Mouse (Mus musculus) liver, embryonic 14.5 days (tissue): ENCODE measurements around the gene Fam221a.

Source experiments
- CTCF ChIP-seq: IDR thresholded peaks from 2 replicates; pipeline ENCODE4 v1.5.1; 2016; ENCODE audit warnings: antibody characterized with exemption, low read depth, control low read depth
- EP300 ChIP-seq: IDR thresholded peaks from 2 replicates; pipeline ENCODE4 v1.6.1; 2016; ENCODE audit warnings: antibody characterized with exemption, low read depth

GRCm38 (mm10) chr6:49394276-49394675 lies 26.7 kb downstream of the Fam221a start:
- TF ChIP-seq CTCF: no peak
- TF ChIP-seq EP300: no peak
